Mouse (Mus musculus) ES-Bruce4 (cell line): ENCODE data around the gene Bag1.

Source experiments
- CTCF ChIP-seq: IDR thresholded peaks from one replicate; pipeline ENCODE4 v1.8.1; 2011; ENCODE audit warnings: low read depth, low read length
- EP300 ChIP-seq: IDR thresholded peaks from 2 replicates; pipeline ENCODE4 v1.6.1; 2011; ENCODE audit warnings: low read depth, low read length; ENCODE audit not compliant: insufficient read depth

DNA sequence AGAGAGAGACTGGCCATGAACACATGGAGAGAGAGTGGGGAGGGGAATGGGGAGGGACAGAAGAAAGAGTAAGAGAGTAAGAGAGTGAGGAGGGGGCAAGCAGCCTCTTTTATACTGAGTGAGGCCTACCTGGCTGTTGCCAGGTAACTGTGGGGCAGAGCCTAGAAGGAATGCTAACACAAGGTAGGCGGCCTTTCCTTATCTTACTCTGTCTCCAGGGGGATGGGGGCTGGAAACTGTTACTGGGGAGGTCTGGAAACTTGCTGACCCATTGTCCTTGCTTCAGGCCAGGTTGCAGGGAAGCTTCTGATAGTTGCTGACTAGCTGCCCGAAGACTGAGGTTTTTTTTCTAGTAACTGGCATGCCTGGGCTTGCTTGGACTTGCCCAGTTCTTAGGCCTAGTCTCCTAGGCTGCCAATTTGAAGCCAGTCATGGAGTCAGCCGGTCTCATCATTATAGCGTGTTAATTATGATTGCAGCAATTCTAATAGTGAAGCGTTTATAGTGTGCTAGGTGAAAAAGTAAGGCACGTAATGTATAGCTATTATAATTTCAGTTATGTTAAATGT, 49.5 kb downstream of the Bag1 start:
- peak; percentile 88 for TF ChIP-seq EP300
- TF ChIP-seq CTCF, result no peak
